Mouse (Mus musculus): ENCODE data around the gene Hipk3. TPM values are rescaled to one million over a fixed set of nuclear protein-coding genes. Genes with fewer than 3 reads are reported as not detected.

The Hipk3 gene
- polyA plus RNA-seq, 1 experiment from 2014 or later: 12.1 TPM

DNA sequence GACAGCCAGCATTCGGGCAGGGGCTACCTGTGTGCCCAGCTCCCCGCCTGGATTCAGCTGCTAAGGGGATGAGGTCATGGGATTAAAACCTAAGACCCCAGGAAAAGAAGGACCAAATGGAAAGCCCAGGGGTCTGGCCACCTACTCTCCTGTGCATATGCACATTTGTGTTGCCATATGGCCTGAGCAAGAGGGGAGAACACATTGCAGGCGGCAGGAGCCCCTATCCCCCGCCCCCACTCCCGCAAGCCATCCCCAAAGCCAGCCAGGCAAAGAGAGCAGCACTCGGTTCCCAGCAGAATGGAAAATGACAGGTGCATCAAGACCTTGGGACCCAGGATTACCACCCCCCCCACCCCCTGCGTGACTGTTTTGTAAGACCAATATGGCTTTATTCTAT lies 114.9 kb downstream of the Hipk3 start:
- no peaks in the 10 kb centered on the region for H3K4me1 ChIP-seq
- no peak overlapping the region for H3K4me3 ChIP-seq (replicated peaks)
- ATAC-seq (replicated peaks; ENCODE audit: low FRiP score): no peak
- no peak overlapping the region for H3K4me2 ChIP-seq
- WGBS: 30% methylated on average over 7 of the region's 7 CpGs
- H3K27ac ChIP-seq: no peak overlapping the region
- H3K36me3 ChIP-seq: no peaks in the 10 kb centered on the region
- no peak overlapping the region for H3K9ac ChIP-seq
- no peaks in the 10 kb centered on the region for H3K9me3 ChIP-seq (replicated peaks)
- peaks cover 16% of the 10 kb centered on the region; the same call in 1 of the 2 replicates for H3K27me3 ChIP-seq

DNA sequence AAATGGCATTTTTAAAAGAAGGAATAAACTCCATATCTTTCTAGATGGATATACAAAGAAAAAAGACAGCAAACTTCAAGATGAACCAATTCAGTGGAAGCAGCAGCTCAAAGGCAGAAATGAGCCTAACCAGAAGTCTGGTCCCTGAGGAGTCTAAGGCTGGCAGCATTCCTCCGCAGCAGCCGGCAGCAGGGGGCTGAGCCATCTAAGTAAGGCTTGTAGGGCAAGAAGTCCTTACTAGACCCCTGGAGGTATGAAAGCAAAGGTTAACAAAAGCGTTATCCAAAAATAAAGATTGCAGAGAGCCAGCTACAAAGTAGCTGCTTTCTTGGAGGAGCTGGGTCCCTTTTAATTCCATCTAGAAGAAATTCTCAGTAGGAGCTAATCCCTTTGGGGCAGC lies 115.5 kb downstream of the Hipk3 start:
- H3K4me1 ChIP-seq: no peaks in the 10 kb centered on the region
- WGBS: 24% methylated on average over 3 of the region's 3 CpGs
- H3K27ac ChIP-seq: no peak overlapping the region
- no peak overlapping the region for H3K4me3 ChIP-seq (replicated peaks)
- H3K27me3 ChIP-seq: peaks cover 16% of the 10 kb centered on the region; the same call in 1 of the 2 replicates
- no peak for ATAC-seq (replicated peaks; ENCODE audit: low FRiP score)
- no peak overlapping the region for H3K9ac ChIP-seq
- H3K9me3 ChIP-seq (replicated peaks): no peaks in the 10 kb centered on the region
- H3K4me2 ChIP-seq: no peak overlapping the region
- no peaks in the 10 kb centered on the region for H3K36me3 ChIP-seq

DNA sequence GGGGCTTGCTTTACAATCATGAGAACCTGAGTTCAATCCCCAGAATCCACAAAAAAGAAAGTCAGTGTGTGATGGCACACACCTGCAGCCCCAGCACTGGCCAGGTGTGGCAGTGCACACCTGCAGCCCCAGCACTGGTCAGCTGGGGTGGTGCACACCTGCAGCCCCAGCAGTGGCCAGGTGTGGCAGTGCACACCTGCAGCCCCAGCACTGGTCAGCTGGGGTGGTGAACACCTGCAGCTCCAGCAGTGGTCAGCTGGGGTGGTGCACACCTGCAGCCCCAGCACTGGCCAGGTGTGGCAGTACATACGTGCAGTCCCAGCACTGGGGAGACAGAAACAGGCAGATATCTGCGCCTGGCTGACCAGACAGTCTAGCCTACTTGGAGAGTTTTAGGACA lies 116.3 kb downstream of the Hipk3 start:
- Histone ChIP-seq H3K36me3 (no peaks in the 10 kb centered on the region), H3K4me2 (no peak overlapping the region), H3K4me3 (replicated peaks) (no peak overlapping the region), H3K27me3 (peaks cover 16% of the 10 kb centered on the region; the same call in 1 of the 2 replicates), H3K27ac (no peak overlapping the region), H3K4me1 (no peaks in the 10 kb centered on the region), H3K9me3 (replicated peaks) (no peaks in the 10 kb centered on the region), H3K9ac (no peak overlapping the region)
- ATAC-seq (replicated peaks; ENCODE audit: low FRiP score): 0 out of 2 replicates have a peak, but pooled peaks have one; percentile 49
- WGBS: 73% methylated on average over 2 of the region's 2 CpGs

MicroRNAs within 50 kb of the gene (microRNA counts, 519-probe panel; counts per million panel counts)
- microRNA mmu-miR-1902: 31.7 counts per million

Small RNAs within 50 kb of the gene (microRNA-seq; reads per million reads assigned to microRNA genes)
- not detected for gene Mir1902

Other genes with a start within 250 kb of the Hipk3 start
- 0.49 and 0.66 TPM in 2 replicates for gene D430041D05Rik, start 83.4 kb downstream of the Hipk3 start, polyA plus RNA-seq (2015; fragmentation: Nextera tagmentation; extraction: Ambion mirVana)
- gene Cstf3, start 96.1 kb upstream of the Hipk3 start, polyA plus RNA-seq (2015; fragmentation: Nextera tagmentation; extraction: Ambion mirVana): 72.2 and 74.4 TPM in 2 replicates
- gene Tcp11l1, start 217.7 kb upstream of the Hipk3 start, polyA plus RNA-seq (2015; fragmentation: Nextera tagmentation; extraction: Ambion mirVana): 40.6 and 43.3 TPM in 2 replicates
- not detected in 2 replicates for gene Pin1rt1, start 221.9 kb upstream of the Hipk3 start, polyA plus RNA-seq (2015; fragmentation: Nextera tagmentation; extraction: Ambion mirVana)
- gene Depdc7, start 248.4 kb upstream of the Hipk3 start, polyA plus RNA-seq (2015; fragmentation: Nextera tagmentation; extraction: Ambion mirVana): 22.8 and 24.6 TPM in 2 replicates